Mouse (Mus musculus) stomach, postnatal 0 days (tissue): ENCODE measurements at regions not wholly inside any gene's neighbourhood (a gene's known extent, or its start where the extent isn't known, plus 50 kb on each side); places are given as distances from the start of the nearest gene placed in this dataset.

Experiments used
- CTCF ChIP-seq: IDR thresholded peaks from 2 replicates; pipeline ENCODE4 v1.5.1; 2016; ENCODE audit warnings: antibody characterized with exemption, low read depth, mild to moderate bottlenecking, moderate library complexity
- EP300 ChIP-seq: optimal IDR thresholded peaks from 2 replicates; pipeline ENCODE3; 2016; ENCODE audit warnings: antibody characterized with exemption

GRCm38 (mm10) chr17:83963561-83963960 lies 115.8 kb upstream of the Haao start:
- TF ChIP-seq CTCF (no peak), EP300 (no peak)
